Comparison of ENCODE assay signal across 8 mouse cellular contexts in the genomic region with DNA sequence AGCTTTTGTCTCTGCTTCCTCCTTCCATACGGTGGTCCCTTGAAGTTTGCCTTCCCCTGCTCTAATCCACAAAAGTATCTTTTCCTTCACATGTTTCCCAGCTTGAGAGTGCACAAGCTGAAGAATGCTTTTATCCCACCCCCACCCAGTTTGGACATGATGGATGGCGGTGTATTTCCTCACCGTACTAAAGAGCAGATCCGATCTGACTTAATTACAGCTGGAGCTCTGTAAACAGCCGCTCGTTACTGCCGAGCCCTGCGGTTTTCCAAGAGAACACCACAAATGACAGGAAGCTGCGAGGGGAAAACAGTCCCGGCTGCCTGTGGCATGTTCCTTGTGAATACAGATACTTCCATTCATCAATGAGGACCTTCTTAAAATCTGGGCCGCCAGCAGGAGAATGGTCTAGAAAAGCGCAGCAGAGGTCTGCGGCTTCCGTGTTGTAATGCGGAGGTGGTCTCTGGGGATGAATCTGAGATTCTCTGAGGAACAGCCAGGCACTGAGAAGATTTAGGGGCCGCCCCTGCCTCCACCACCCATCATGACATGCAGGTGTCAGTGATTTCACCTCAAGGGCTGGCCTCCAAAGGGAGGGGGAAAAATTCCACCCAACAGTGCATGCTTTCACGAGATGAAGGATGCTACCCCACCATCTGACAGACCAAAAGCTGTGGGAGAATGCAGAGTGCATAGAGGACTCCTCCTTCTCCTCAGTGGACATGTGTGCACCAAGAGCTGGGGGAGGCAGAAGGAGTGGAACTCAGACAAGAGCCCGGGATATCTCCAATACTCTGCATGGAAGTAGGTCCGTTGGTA.
A peak's percentile ranks its signal among the peaks of the same experiment; 100 is the strongest.
DNase-seq lines count a peak whose midpoint lies in the region; ATAC-seq and TF ChIP-seq lines count a peak whose summit lies in the region.

No protein-coding gene starts in this region.

- H3K27me3 ChIP-seq in liver, embryonic 11.5 days (replicated peaks; ENCODE audit: control insufficient read depth, insufficient read depth, low read length) = peaks cover 4% of the 10 kb centered on the region; the same call in 1 of the 2 replicates
- no peaks in the 10 kb centered on the region for H3K27me3 ChIP-seq in hindbrain, embryonic 11.5 days (ENCODE audit: control insufficient read depth, insufficient read depth, low read length)
- H3K27me3 ChIP-seq in limb, embryonic 12.5 days = peaks cover 10% of the 10 kb centered on the region

- no peak for DNase-seq in liver, embryonic 11.5 days (ENCODE audit: low spot score)
- DNase-seq in liver = no peak
- DNase-seq in embryo, embryonic 11 days = peak; percentile 59
- peak; percentile 41 for DNase-seq in hindbrain, embryonic 11.5 days (ENCODE audit: low spot score)
- no peak for DNase-seq in cerebellum, adult 11 months
- DNase-seq in left cerebral cortex, adult 8-10 months (ENCODE audit: low spot score in 2 of 2) = no peak

- peak overlapping the region; percentile 47 for H3K4me2 ChIP-seq in liver, embryonic 11.5 days
- peak overlapping the region; percentile 3; the same call in 1 of the 2 replicates for H3K4me2 ChIP-seq in hindbrain, embryonic 11.5 days (replicated peaks; ENCODE audit: low read depth, low read length)
- H3K4me2 ChIP-seq in limb, embryonic 12.5 days = peak overlapping the region; percentile 56

- H3K27ac ChIP-seq in liver, embryonic 11.5 days (ENCODE audit: low read depth, low read length) = no peak overlapping the region
- H3K27ac ChIP-seq in hindbrain, embryonic 11.5 days (ENCODE audit: low read depth, low read length) = no peak overlapping the region
- no peak overlapping the region for H3K27ac ChIP-seq in limb, embryonic 12.5 days
- no peak overlapping the region for H3K27ac ChIP-seq in olfactory bulb, adult 2 months (ENCODE audit: insufficient read depth, low read depth, low read length)

- H3K4me3 ChIP-seq in liver, embryonic 11.5 days (ENCODE audit: low read depth, low read length) = no peak overlapping the region
- H3K4me3 ChIP-seq in hindbrain, embryonic 11.5 days (ENCODE audit: low read depth, low read length) = no peak overlapping the region
- H3K4me3 ChIP-seq in limb, embryonic 12.5 days (replicated peaks) = peak overlapping the region; percentile 27
- H3K4me3 ChIP-seq in olfactory bulb, adult 2 months (ENCODE audit: insufficient read depth, low read depth, low read length) = 0 out of 2 replicates have a peak overlapping the region, but pooled peaks have one; percentile 5

- 27% methylated on average over 19 of the region's 19 CpGs for WGBS in liver, embryonic 11.5 days
- WGBS in hindbrain, embryonic 11.5 days = 43% methylated on average over 19 of the region's 19 CpGs
- WGBS in limb, embryonic 12.5 days = 11% methylated on average over 19 of the region's 19 CpGs
- 21% methylated on average over 19 of the region's 19 CpGs for WGBS in olfactory bulb, adult 2 months

- ATAC-seq in liver, embryonic 11.5 days (replicated peaks; ENCODE audit: low FRiP score) = no peak
- ATAC-seq in hindbrain, embryonic 11.5 days (ENCODE audit: low FRiP score) = peak; percentile 33; the same call in 1 of the 2 replicates
- ATAC-seq in limb, embryonic 12.5 days (ENCODE audit: insufficient number of reproducible peaks, insufficient read depth, low FRiP score, low TSS enrichment, low read depth) = peak; percentile 59

- no peaks in the 10 kb centered on the region for H3K4me1 ChIP-seq in liver, embryonic 11.5 days (replicated peaks; ENCODE audit: control insufficient read depth, insufficient read depth, low read length)
- H3K4me1 ChIP-seq in hindbrain, embryonic 11.5 days (replicated peaks; ENCODE audit: control insufficient read depth, insufficient read depth, low read length) = no peaks in the 10 kb centered on the region; the same call in 1 of the 2 replicates
- H3K4me1 ChIP-seq in limb, embryonic 12.5 days (replicated peaks) = peaks cover 18% of the 10 kb centered on the region
- peaks cover 9% of the 10 kb centered on the region for H3K4me1 ChIP-seq in olfactory bulb, adult 2 months (ENCODE audit: control insufficient read depth, insufficient read depth, low read length)

- TF ChIP-seq POLR2A in olfactory bulb, adult 2 months (IDR thresholded peaks at IDR 0.05; ENCODE audit: insufficient read depth, low read depth, low read length) = no peak

- H3K9ac ChIP-seq in liver, embryonic 11.5 days (ENCODE audit: low read depth, low read length) = no peak overlapping the region
- H3K9ac ChIP-seq in hindbrain, embryonic 11.5 days (ENCODE audit: low read depth, low read length) = no peak overlapping the region
- peak overlapping the region; percentile 19; the same call in 1 of the 2 replicates for H3K9ac ChIP-seq in limb, embryonic 12.5 days (replicated peaks)

- H3K9me3 ChIP-seq in liver, embryonic 11.5 days (ENCODE audit: control insufficient read depth, low read length) = no peaks in the 10 kb centered on the region
- H3K9me3 ChIP-seq in hindbrain, embryonic 11.5 days (ENCODE audit: control insufficient read depth, low read length) = no peaks in the 10 kb centered on the region
- no peaks in the 10 kb centered on the region for H3K9me3 ChIP-seq in limb, embryonic 12.5 days

- no peak for TF ChIP-seq CTCF in olfactory bulb, adult 2 months (IDR thresholded peaks at IDR 0.05; ENCODE audit: insufficient read depth, low read depth, low read length)

- no peaks in the 10 kb centered on the region for H3K36me3 ChIP-seq in liver, embryonic 11.5 days (ENCODE audit: control insufficient read depth, insufficient read depth, low read length)
- H3K36me3 ChIP-seq in hindbrain, embryonic 11.5 days (ENCODE audit: control insufficient read depth, insufficient read depth, low read length) = no peaks in the 10 kb centered on the region
- H3K36me3 ChIP-seq in limb, embryonic 12.5 days = no peaks in the 10 kb centered on the region

Comparison
In these comparisons a context has a peak if more than half of its experiments do, and no peak if none do; other contexts are left out.
1. DNase-seq: peak in embryo, embryonic 11 days (single experiment) and hindbrain, embryonic 11.5 days (single experiment); none in liver, embryonic 11.5 days (single experiment), liver (single experiment), cerebellum, adult 11 months (single experiment) and left cerebral cortex, adult 8-10 months (0 of 2).
2. H3K4me2 ChIP-seq: peak in every context shown above with its lines; median percentile 56 in limb, embryonic 12.5 days; 47 in liver, embryonic 11.5 days; 3 in hindbrain, embryonic 11.5 days.
3. H3K4me3 ChIP-seq: peak in limb, embryonic 12.5 days (single experiment) and olfactory bulb, adult 2 months (single experiment); none in liver, embryonic 11.5 days (single experiment) and hindbrain, embryonic 11.5 days (single experiment).